Mouse (Mus musculus) erythroid progenitor cell, adult 5-6 weeks (primary cell): Measurements from ENCODE around the gene Gm42688. TPM values are rescaled to one million over a fixed set of nuclear protein-coding genes. Genes with fewer than 3 reads are reported as not detected.

Experiments
- ATAC-seq: replicated peaks from 2 replicates; pipeline ENCODE4 v1.8.0; 2016; ENCODE audit warnings: moderate number of reproducible peaks, mild to moderate bottlenecking, moderate TSS enrichment, inconsistent platforms; ENCODE audit not compliant: poor library complexity, low FRiP score, severe bottlenecking
- total RNA-seq, 2 experiments: library from RNA; stranded (forward) in 1 of 2; stranded (reverse) in 1 of 2; fragments of 150-400 nt in 1 of 2; fragments of 186-747, 209-891 nt in 1 of 2; gene quantifications; 2 replicates each; pipeline versions ENCODE4 v1.2.3 to v1.2.4; 2015 to 2017; ENCODE audit warnings: low replicate concordance in 2 of 2

The Gm42688 gene
- total RNA-seq, 2 experiments from 2014 or later = 1.1 to 2.9 TPM

- no peak for ATAC-seq
These were observed 21.2 kb upstream of the Gm42688 start for GRCm38 (mm10) chr6:83080210-83080609.

- no peak for ATAC-seq
These were observed 17.9 kb upstream of the Gm42688 start for GRCm38 (mm10) chr6:83083497-83083896.

- ATAC-seq = no peak
These were observed 16.9 kb upstream of the Gm42688 start for GRCm38 (mm10) chr6:83084477-83084876.

GRCm38 (mm10) chr6:83086121-83087035 is 15.0 kb upstream of the Gm42688 start, which contains the start of gene Lbx2:
Lbx2 (plus strand) TSS chr6:83086367.
- ATAC-seq = no peak

- ATAC-seq = no peak
These were observed 14.1 kb upstream of the Gm42688 start for GRCm38 (mm10) chr6:83087205-83087925.

- ATAC-seq = 0 out of 2 replicates have a peak, but pooled peaks have one; percentile 30
These were observed 13.5 kb upstream of the Gm42688 start for GRCm38 (mm10) chr6:83087926-83088260.

- no peak for ATAC-seq
These were observed 8.8 kb upstream of the Gm42688 start for GRCm38 (mm10) chr6:83092416-83093127.

- 0 out of 2 replicates have a peak, but pooled peaks have one; percentile 32 for ATAC-seq
These were observed 5.4 kb upstream of the Gm42688 start for GRCm38 (mm10) chr6:83095968-83096367.

GRCm38 (mm10) chr6:83098411-83098810 is 3.0 kb upstream of the Gm42688 start:
- no peak for ATAC-seq

GRCm38 (mm10) chr6:83101688-83102556 is 505 bp downstream of the Gm42688 start:
- ATAC-seq = peak; percentile 82

- no peak for ATAC-seq
These were observed 1.8 kb downstream of the Gm42688 start for GRCm38 (mm10) chr6:83103130-83103650.

- no peak for ATAC-seq
These were observed 2.7 kb downstream of the Gm42688 start for GRCm38 (mm10) chr6:83104158-83104557.

GRCm38 (mm10) chr6:83107566-83108400 is 6.4 kb downstream of the Gm42688 start:
- peak; percentile 74 for ATAC-seq

GRCm38 (mm10) chr6:83108762-83109668 is 7.6 kb downstream of the Gm42688 start, which contains the start of gene Mrpl53:
Mrpl53 (plus strand) TSS chr6:83109040.
- ATAC-seq = peak; percentile 76

- ATAC-seq = no peak
These were observed 10.2 kb downstream of the Gm42688 start for GRCm38 (mm10) chr6:83111510-83112136.

GRCm38 (mm10) chr6:83115011-83115671 is 13.7 kb downstream of the Gm42688 start, which contains the start of gene Mogs:
Mogs (plus strand) TSS chr6:83115496.
- ATAC-seq = peak; percentile 92
